Mouse (Mus musculus): ENCODE data around the gene Upp2. TPM values are rescaled to one million over a fixed set of nuclear protein-coding genes. Genes with fewer than 3 reads are reported as not detected.

Gene Upp2
- 7.0 and 8.0 TPM in 2 replicates for polyA plus RNA-seq (2016; fragmentation: Nextera tagmentation; extraction: Ambion mirVana)

DNA sequence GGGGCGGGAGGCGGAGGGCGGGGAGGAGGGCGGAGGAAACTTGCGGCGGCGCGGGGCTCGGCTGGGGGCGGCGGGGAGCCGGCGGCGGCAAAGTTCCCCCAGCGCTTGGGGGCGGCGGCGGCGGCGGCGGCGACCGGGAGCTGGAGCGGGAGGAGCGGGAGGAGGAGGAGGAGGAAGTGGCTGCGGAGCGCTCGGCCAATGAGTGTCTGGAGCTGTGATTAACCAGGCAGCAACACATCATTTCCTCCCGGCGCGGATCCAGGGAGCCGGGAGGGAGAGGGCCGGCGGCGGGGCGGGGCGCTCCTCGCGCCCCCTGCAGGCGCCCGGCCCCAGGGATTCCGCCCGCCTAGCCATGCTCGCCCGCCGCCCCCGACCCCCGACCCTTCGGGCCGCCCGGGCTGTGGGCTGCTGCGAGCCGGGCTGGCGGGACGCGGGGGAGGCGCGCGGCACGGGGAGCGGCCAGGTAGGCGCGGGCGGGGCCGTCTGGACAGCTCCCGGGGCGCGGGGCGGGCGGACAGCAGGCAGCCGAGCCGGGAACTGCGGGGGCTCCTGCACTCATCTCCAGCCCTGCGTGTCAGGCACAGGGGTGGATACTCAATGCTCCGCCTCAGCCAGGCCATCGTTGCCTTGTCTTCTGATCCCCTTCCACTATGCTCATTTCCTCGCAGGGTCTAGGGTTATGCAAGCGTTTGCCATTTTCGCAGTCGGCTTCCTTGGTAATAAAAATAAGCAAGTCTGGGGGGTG lies at the start of gene Upp2, which contains the start of gene Acvr1:
Gene Upp2, plus strand, starts transcription at position 233 of the 745 bp plus-strand sequence.
Gene Acvr1, minus strand, starts transcription at position 92 of the 745 bp plus-strand sequence.
- Histone ChIP-seq H3K4me1 (replicated peaks) (peaks cover 46% of the 10 kb centered on the region), H3K36me3 (no peaks in the 10 kb centered on the region)
- under 1% methylated on average over 40 of the region's 80 CpGs for WGBS

DNA sequence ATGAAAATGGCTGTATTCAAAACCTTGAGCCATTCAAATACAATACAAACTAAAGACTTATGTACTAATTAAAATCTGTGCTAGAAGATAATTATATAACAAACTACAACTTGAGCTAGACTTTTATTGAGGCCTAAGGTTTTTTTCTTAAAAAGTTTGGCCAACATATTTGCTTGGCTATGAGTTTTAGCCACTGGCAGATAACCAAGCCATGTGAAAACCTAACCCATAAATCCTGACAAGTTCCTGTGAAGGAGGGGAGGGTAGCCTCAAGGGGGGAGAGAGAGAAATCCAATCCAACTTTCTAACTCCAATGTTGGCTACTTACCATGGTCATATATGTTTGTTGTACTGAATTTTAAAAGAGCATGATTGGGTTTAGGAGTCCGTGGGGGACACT lies 48.6 kb upstream of the Upp2 start:
- Histone ChIP-seq H3K27me3 (replicated peaks) (no peaks in the 10 kb centered on the region), H3K9ac (no peak overlapping the region), H3K4me1 (replicated peaks) (peaks cover 87% of the 10 kb centered on the region), H3K36me3 (peaks cover 8% of the 10 kb centered on the region), H3K4me3 (no peak overlapping the region), H3K4me2 (no peak overlapping the region), H3K9me3 (replicated peaks) (no peaks in the 10 kb centered on the region), H3K27ac (ENCODE audit: poor library complexity, severe bottlenecking) (no peak overlapping the region; the same call in 1 of the 2 replicates)
- 80% methylated on average over 1 of the region's 1 CpGs for WGBS
- no peak for ATAC-seq (ENCODE audit: insufficient number of reproducible peaks, low FRiP score)

More for the DNA sequence above, at the start of gene Upp2, which contains the start of gene Acvr1:
- Histone ChIP-seq H3K27me3 (replicated peaks) (no peaks in the 10 kb centered on the region), H3K9ac (peak within 1 kb of the TSS; percentile 97), H3K4me3 (peak within 1 kb of the TSS; percentile 87), H3K9me3 (replicated peaks) (no peaks in the 10 kb centered on the region), H3K27ac (ENCODE audit: poor library complexity, severe bottlenecking) (peak within 1 kb of the TSS; percentile 97), H3K4me2 (peak within 1 kb of the TSS; percentile 81)
- ATAC-seq (ENCODE audit: insufficient number of reproducible peaks, low FRiP score) = peak; percentile 90

DNA sequence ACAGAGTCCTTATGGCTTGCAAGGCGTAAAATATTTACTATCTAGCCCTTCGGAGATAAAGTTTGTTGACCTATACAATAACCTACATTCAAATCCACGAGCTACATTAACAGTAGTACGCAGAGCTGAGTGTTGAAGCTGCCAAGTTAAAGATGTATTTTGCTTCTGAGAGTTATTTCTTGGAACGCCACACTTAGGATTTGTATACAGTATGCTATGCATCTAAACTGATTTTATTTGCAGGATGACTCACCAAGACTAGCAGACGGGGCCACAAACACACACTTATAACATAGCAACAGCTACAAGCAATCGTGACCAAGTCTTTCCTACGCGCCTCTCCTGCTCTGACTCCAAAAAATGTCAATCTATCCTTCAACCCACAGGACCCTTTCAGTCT lies 46.4 kb upstream of the Upp2 start:
- ATAC-seq (ENCODE audit: insufficient number of reproducible peaks, low FRiP score) = no peak
- Histone ChIP-seq H3K27ac (ENCODE audit: poor library complexity, severe bottlenecking) (0 out of 2 replicates have a peak overlapping the region, but pooled peaks have one; percentile 1), H3K36me3 (no peaks in the 10 kb centered on the region), H3K4me2 (no peak overlapping the region), H3K9ac (no peak overlapping the region), H3K4me3 (no peak overlapping the region), H3K9me3 (replicated peaks) (no peaks in the 10 kb centered on the region), H3K4me1 (replicated peaks) (peaks cover 84% of the 10 kb centered on the region), H3K27me3 (replicated peaks) (no peaks in the 10 kb centered on the region)
- WGBS = 39% methylated on average over 9 of the region's 9 CpGs

DNA sequence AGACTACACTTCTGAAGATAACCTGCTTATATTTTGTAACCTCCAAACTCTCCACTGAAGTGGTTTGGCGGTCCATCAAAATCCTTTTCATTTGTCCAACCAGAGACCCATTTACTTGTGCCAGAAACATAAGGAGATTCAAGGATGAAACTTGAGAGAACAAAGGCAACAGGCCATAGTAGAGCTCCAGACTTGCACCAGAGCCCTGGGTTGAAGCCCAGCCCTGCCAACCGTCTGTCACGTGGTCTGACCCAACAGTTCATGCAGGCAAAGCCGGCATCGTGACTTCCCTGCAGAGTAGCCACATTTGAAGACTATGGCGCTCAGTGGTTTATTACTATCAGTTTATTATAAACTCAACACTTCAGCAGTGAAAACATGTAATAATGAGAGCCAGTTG lies 45.5 kb upstream of the Upp2 start:
- H3K9me3 ChIP-seq (replicated peaks) = no peaks in the 10 kb centered on the region
- H3K4me3 ChIP-seq = no peak overlapping the region
- WGBS = 80% methylated on average over 6 of the region's 6 CpGs
- ATAC-seq (ENCODE audit: insufficient number of reproducible peaks, low FRiP score) = no peak
- H3K27ac ChIP-seq (ENCODE audit: poor library complexity, severe bottlenecking) = peak overlapping the region; percentile 1; the same call in 1 of the 2 replicates
- peaks cover 77% of the 10 kb centered on the region for H3K4me1 ChIP-seq (replicated peaks)
- H3K9ac ChIP-seq = no peak overlapping the region
- no peak overlapping the region for H3K4me2 ChIP-seq
- H3K27me3 ChIP-seq (replicated peaks) = no peaks in the 10 kb centered on the region
- no peaks in the 10 kb centered on the region for H3K36me3 ChIP-seq

DNA sequence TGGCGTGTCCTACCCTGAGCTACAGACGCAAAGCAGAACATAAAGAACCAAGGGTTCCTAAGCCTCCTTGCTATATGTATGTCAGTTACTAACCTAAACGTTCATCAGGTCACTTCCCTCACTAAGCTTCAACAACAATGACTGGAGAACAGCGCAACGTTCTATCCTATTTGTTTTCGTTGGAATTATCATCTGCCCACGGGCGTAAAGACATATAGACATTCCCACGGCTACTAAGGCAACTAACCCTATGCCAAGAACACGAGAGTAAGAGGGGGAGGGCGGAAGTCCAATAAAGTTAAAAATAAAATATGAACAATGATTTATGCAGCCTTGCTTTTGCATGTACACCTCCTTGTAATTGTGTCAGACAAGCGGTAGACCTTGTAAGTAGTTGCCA lies 44.0 kb upstream of the Upp2 start:
- WGBS = 70% methylated on average over 12 of the region's 12 CpGs
- ATAC-seq (ENCODE audit: insufficient number of reproducible peaks, low FRiP score) = no peak
- H3K9me3 ChIP-seq (replicated peaks) = no peaks in the 10 kb centered on the region
- H3K4me1 ChIP-seq (replicated peaks) = peaks cover 76% of the 10 kb centered on the region
- no peak overlapping the region for H3K4me3 ChIP-seq
- no peak overlapping the region for H3K4me2 ChIP-seq
- no peaks in the 10 kb centered on the region for H3K36me3 ChIP-seq
- no peak overlapping the region for H3K9ac ChIP-seq
- no peaks in the 10 kb centered on the region for H3K27me3 ChIP-seq (replicated peaks)
- H3K27ac ChIP-seq (ENCODE audit: poor library complexity, severe bottlenecking) = no peak overlapping the region

DNA sequence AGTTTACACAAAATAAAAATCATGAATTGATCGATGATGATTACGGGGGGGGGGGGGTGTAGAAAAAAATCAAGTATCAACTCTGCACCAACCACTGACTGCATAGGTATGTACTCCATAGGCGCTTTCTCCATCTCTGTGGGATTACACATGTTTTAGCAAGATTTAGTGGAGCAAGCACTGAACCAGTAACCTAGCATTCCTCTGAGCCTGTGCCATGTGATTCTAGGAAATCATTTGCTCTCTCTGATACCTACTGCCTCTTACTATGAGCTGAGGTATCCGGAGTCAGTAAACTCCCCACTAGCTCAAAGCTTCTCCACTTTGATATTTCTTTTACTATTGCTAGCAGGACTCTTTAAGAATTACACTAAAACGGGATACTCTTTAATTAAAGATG lies 43.2 kb upstream of the Upp2 start:
- ATAC-seq (ENCODE audit: insufficient number of reproducible peaks, low FRiP score) = no peak
- H3K9ac ChIP-seq = no peak overlapping the region
- no peak overlapping the region for H3K4me2 ChIP-seq
- H3K4me3 ChIP-seq = no peak overlapping the region
- no peak overlapping the region for H3K27ac ChIP-seq (ENCODE audit: poor library complexity, severe bottlenecking)
- H3K4me1 ChIP-seq (replicated peaks) = peaks cover 76% of the 10 kb centered on the region
- no peaks in the 10 kb centered on the region for H3K36me3 ChIP-seq
- H3K27me3 ChIP-seq (replicated peaks) = no peaks in the 10 kb centered on the region
- WGBS = 87% methylated on average over 5 of the region's 5 CpGs
- no peaks in the 10 kb centered on the region for H3K9me3 ChIP-seq (replicated peaks)

DNA sequence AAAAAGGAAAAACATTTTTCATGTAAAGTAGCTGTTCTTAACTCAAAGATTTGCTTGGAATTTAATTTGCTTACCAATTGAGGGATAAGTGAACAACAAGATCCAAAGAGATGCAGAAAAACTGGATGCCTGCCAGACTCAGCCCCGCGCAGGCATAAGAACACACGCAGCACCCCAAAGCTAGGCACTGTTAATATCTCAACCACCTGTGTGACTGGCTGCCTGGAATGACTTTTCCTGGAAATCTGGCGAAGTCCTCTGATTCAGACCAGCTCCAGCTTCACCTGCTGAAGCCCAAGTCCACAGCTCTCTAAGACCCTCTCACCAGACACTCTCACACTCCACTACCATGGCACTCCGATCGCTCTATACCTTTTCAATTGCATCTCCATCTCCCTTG lies 42.7 kb upstream of the Upp2 start:
- Histone ChIP-seq H3K36me3 (no peaks in the 10 kb centered on the region), H3K9ac (no peak overlapping the region), H3K4me2 (no peak overlapping the region), H3K4me1 (replicated peaks) (peaks cover 75% of the 10 kb centered on the region), H3K4me3 (no peak overlapping the region), H3K27ac (ENCODE audit: poor library complexity, severe bottlenecking) (no peak overlapping the region), H3K27me3 (replicated peaks) (no peaks in the 10 kb centered on the region), H3K9me3 (replicated peaks) (no peaks in the 10 kb centered on the region)
- WGBS = 83% methylated on average over 6 of the region's 6 CpGs
- ATAC-seq (ENCODE audit: insufficient number of reproducible peaks, low FRiP score) = no peak

DNA sequence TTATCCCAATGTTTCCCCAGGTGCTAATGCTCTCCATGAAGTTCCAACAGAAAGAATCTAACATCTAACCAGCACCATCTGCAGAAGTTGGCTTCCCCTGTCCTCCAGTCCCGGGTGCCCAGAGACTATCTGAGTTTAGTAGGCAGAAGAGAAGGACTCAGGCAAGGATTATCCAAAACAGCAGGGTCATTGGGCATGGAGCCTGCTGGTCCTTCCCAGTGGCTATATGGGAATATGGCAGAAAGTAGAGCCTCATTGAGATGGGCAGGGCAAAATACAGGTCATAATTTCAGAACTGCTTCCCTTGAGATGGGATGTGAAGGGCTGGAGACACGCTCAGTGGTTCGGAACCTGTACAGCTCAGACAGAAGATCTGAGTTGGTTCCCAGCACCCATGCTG lies 39.3 kb upstream of the Upp2 start:
- H3K4me3 ChIP-seq = no peak overlapping the region
- no peak overlapping the region for H3K4me2 ChIP-seq
- no peaks in the 10 kb centered on the region for H3K27me3 ChIP-seq (replicated peaks)
- no peaks in the 10 kb centered on the region for H3K9me3 ChIP-seq (replicated peaks)
- H3K27ac ChIP-seq (ENCODE audit: poor library complexity, severe bottlenecking) = 0 out of 2 replicates have a peak overlapping the region, but pooled peaks have one; percentile 11
- 83% methylated on average over 3 of the region's 3 CpGs for WGBS
- ATAC-seq (ENCODE audit: insufficient number of reproducible peaks, low FRiP score) = no peak
- no peaks in the 10 kb centered on the region for H3K36me3 ChIP-seq
- no peak overlapping the region for H3K9ac ChIP-seq
- peaks cover 78% of the 10 kb centered on the region for H3K4me1 ChIP-seq (replicated peaks)

DNA sequence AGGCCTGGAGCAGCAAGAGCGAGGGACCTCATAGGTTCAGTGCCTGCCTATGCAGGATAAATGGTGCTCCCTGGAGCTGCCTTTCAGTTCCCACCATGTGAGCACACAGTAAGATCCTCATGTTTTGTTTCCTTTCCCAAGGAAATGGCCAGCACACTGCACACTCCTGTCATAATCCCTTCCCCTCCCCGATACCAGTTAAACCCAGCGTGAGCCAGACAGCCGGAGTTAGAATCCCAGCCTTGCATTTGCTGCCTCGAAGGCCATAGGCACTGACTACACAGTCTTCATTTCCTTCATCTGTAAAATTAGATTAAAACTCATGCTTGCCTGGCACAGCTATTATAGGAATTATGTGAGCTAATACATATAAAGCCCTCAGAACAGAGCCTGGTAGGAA lies 37.7 kb upstream of the Upp2 start:
- WGBS = 62% methylated on average over 5 of the region's 5 CpGs
- H3K9me3 ChIP-seq (replicated peaks) = no peaks in the 10 kb centered on the region
- H3K4me2 ChIP-seq = no peak overlapping the region
- peak overlapping the region; percentile 28 for H3K27ac ChIP-seq (ENCODE audit: poor library complexity, severe bottlenecking)
- no peaks in the 10 kb centered on the region for H3K36me3 ChIP-seq
- no peak overlapping the region for H3K9ac ChIP-seq
- ATAC-seq (ENCODE audit: insufficient number of reproducible peaks, low FRiP score) = no peak
- no peaks in the 10 kb centered on the region for H3K27me3 ChIP-seq (replicated peaks)
- H3K4me3 ChIP-seq = no peak overlapping the region
- H3K4me1 ChIP-seq (replicated peaks) = peaks cover 80% of the 10 kb centered on the region

DNA sequence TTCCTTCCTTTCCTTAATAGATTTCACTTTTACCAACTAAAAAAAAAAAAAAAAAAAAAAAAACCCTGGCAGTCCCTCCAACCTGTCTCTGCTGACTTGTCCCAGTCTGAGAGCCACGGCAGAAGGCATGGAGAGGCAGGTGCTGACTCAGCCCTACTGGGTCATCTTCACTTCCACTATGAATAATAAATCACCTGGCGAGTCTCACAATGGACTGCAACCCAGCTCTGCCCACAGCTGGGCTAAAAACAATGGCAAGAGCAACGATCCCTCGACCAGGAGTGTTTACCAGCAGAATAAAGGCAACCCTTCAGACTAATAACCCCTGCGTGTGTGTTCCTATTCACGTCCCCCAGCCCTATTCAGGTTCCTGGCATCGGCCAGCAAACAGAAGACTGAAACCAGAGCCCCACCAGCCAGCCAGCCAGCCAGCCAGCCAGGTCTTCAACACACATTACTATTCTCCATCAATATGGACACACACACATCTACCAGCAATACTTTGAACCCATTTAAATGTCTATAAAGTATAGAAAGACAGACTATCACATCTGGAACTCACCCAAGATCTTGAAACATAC lies 37.1 kb upstream of the Upp2 start:
- H3K4me3 ChIP-seq = no peak overlapping the region
- peak overlapping the region; percentile 5; the same call in 1 of the 2 replicates for H3K27ac ChIP-seq (ENCODE audit: poor library complexity, severe bottlenecking)
- no peaks in the 10 kb centered on the region for H3K36me3 ChIP-seq
- no peak for ATAC-seq (ENCODE audit: insufficient number of reproducible peaks, low FRiP score)
- no peaks in the 10 kb centered on the region for H3K27me3 ChIP-seq (replicated peaks)
- no peaks in the 10 kb centered on the region for H3K9me3 ChIP-seq (replicated peaks)
- 48% methylated on average over 7 of the region's 7 CpGs for WGBS
- H3K9ac ChIP-seq = no peak overlapping the region
- H3K4me2 ChIP-seq = no peak overlapping the region
- H3K4me1 ChIP-seq (replicated peaks) = peaks cover 82% of the 10 kb centered on the region

DNA sequence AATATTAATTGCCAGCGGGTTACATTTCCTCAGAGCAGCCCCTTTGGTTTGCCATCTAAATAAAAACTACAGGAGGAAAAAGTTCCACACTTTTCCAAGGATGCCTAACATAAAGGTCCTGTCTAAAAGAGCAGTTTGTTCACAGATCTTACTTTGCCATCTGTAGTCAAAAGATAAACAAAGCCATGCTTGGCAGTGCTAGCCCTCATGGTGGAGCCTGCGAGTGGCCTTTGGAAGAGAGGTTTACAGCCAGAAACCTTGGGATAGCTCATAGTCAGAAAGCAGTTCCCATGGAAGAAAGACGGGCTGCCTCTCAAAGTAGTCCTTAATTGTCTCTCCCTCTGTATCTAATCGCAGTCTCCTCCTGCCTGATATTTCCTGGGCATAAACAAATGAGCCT lies 36.6 kb upstream of the Upp2 start:
- Histone ChIP-seq H3K4me3 (no peak overlapping the region), H3K36me3 (no peaks in the 10 kb centered on the region), H3K4me1 (replicated peaks) (peaks cover 82% of the 10 kb centered on the region), H3K27me3 (replicated peaks) (no peaks in the 10 kb centered on the region), H3K9me3 (replicated peaks) (no peaks in the 10 kb centered on the region), H3K9ac (no peak overlapping the region), H3K4me2 (no peak overlapping the region), H3K27ac (ENCODE audit: poor library complexity, severe bottlenecking) (peak overlapping the region; percentile 77)
- WGBS = 60% methylated on average over 4 of the region's 4 CpGs
- no peak for ATAC-seq (ENCODE audit: insufficient number of reproducible peaks, low FRiP score)
